Mouse (Mus musculus) hindbrain, postnatal 0 days (tissue): ENCODE data around the gene Fras1. TPM values are rescaled to one million over a fixed set of nuclear protein-coding genes. Genes with fewer than 3 reads are reported as not detected.

Experiments used
- ATAC-seq: fragments of 200-750 bp; cut with Nextera tagmentation; 2 replicates; pipeline ENCODE4 v1.8.0; 2017; ENCODE audit warnings: mild to moderate bottlenecking, moderate TSS enrichment, moderate library complexity
- DNase-seq: peaks from one replicate; pipeline ENCODE4 v3.0.0-alpha.2; 2015; ENCODE audit warnings: low spot score
- H3K27ac ChIP-seq: fragments of 300-500 bp; sonication (generic); 2 replicates; pipeline ENCODE4 v1.5.1; 2014; ENCODE audit warnings: mild to moderate bottlenecking
- H3K27me3 ChIP-seq: fragments of 300-500 bp; sonication (generic); 2 replicates; pipeline ENCODE4 v1.6.1; 2014; ENCODE audit warnings: low read length, mixed read lengths; ENCODE audit not compliant: insufficient read depth
- H3K36me3 ChIP-seq: fragments of 300-500 bp; sonication (generic); 2 replicates; pipeline ENCODE4 v1.6.1; 2014; ENCODE audit warnings: low read length, mixed read lengths; ENCODE audit not compliant: insufficient read depth
- H3K4me1 ChIP-seq: fragments of 300-500 bp; sonication (generic); 2 replicates; pipeline ENCODE4 v1.6.1; 2014; ENCODE audit warnings: antibody characterized with exemption, low read length, mixed read lengths; ENCODE audit not compliant: insufficient read depth
- H3K4me2 ChIP-seq: fragments of 300-500 bp; sonication (generic); 2 replicates; pipeline ENCODE4 v1.6.1; 2014; ENCODE audit warnings: low read depth, mild to moderate bottlenecking, low read length, moderate library complexity, mixed read lengths
- H3K4me3 ChIP-seq: fragments of 300-500 bp; sonication (generic); 2 replicates; pipeline ENCODE4 v1.5.1; 2014; ENCODE audit warnings: low read length
- H3K9ac ChIP-seq: fragments of 300-500 bp; sonication (generic); replicated peaks from 2 replicates; pipeline ENCODE4 v1.6.1; 2014; ENCODE audit warnings: mild to moderate bottlenecking, low read length, moderate library complexity, mixed read lengths
- H3K9me3 ChIP-seq: fragments of 300-500 bp; sonication (generic); 2 replicates; pipeline ENCODE4 v1.6.1; 2016; ENCODE audit warnings: low read length, mixed read lengths
- CTCF ChIP-seq: IDR thresholded peaks from 2 replicates; pipeline ENCODE4 v1.5.1; 2016; ENCODE audit warnings: antibody characterized with exemption, control low read depth, low read depth
- WGBS: fragments of 180-500 bp; shearing (Covaris S2); extraction: QIAGEN DNeasy Blood & Tissue Kit; methylation state at CpG from one replicate; pipeline ENCODE4 v1.1.7; 2014; 5-methylcytosine and 5-hydroxymethylcytosine counted together
- polyA plus RNA-seq: library from polyadenylated mRNA; unstranded; fragments of >200 nt; fragmentation: Nextera tagmentation; extraction: Ambion mirVana; gene quantifications from 2 replicates; pipeline ENCODE4 v1.2.1, GENCODE M21; 2015
- total RNA-seq: library from RNA; depleted of rRNA; stranded (reverse); fragments of >200 nt; gene quantifications from 2 replicates; pipeline ENCODE4 v1.2.3, GENCODE M21; 2014

The Fras1 gene
- total and polyA plus RNA-seq, 2 experiments from 2014 or later, result 2.9 to 15.3 TPM

- TF ChIP-seq CTCF, result no peak
- H3K4me3 ChIP-seq, result no peak overlapping the region
- no peak for DNase-seq
These were observed 92.7 kb downstream of the Fras1 start for GRCm38 (mm10) chr5:96466461-96466860.

GRCm38 (mm10) chr5:96471995-96472394, 98.2 kb downstream of the Fras1 start:
- no peak for TF ChIP-seq CTCF
- H3K27ac ChIP-seq, result no peak overlapping the region
- no peaks in the 10 kb centered on the region for H3K27me3 ChIP-seq
- no peak overlapping the region for H3K4me2 ChIP-seq
- no peak overlapping the region for H3K9ac ChIP-seq
- no peaks in the 10 kb centered on the region for H3K36me3 ChIP-seq
- no peak overlapping the region for H3K4me3 ChIP-seq
- 35% methylated on average over 3 of the region's 3 CpGs for WGBS
- DNase-seq (no peak), ATAC-seq (no peak)
- H3K9me3 ChIP-seq, result no peaks in the 10 kb centered on the region
- no peaks in the 10 kb centered on the region for H3K4me1 ChIP-seq

More at GRCm38 (mm10) chr5:96466461-96466860, 92.7 kb downstream of the Fras1 start:
- no peaks in the 10 kb centered on the region for H3K27me3 ChIP-seq
- no peak overlapping the region for H3K27ac ChIP-seq
- no peaks in the 10 kb centered on the region for H3K9me3 ChIP-seq
- WGBS, result 57% methylated on average over 7 of the region's 7 CpGs
- H3K9ac ChIP-seq, result no peak overlapping the region
- no peak for ATAC-seq
- no peaks in the 10 kb centered on the region for H3K36me3 ChIP-seq
- no peak overlapping the region for H3K4me2 ChIP-seq
- no peaks in the 10 kb centered on the region for H3K4me1 ChIP-seq

GRCm38 (mm10) chr5:96475488-96475887, 101.7 kb downstream of the Fras1 start:
- Histone ChIP-seq H3K9me3 (no peaks in the 10 kb centered on the region), H3K27me3 (no peaks in the 10 kb centered on the region), H3K27ac (no peak overlapping the region), H3K4me1 (no peaks in the 10 kb centered on the region), H3K36me3 (no peaks in the 10 kb centered on the region), H3K4me3 (no peak overlapping the region), H3K4me2 (no peak overlapping the region), H3K9ac (no peak overlapping the region)
- TF ChIP-seq CTCF, result no peak
- DNase-seq (no peak), ATAC-seq (no peak)
- 76% methylated on average over 3 of the region's 3 CpGs for WGBS

GRCm38 (mm10) chr5:96479003-96479402, 105.2 kb downstream of the Fras1 start:
- ATAC-seq (no peak), DNase-seq (no peak)
- Histone ChIP-seq H3K36me3 (no peaks in the 10 kb centered on the region), H3K4me3 (no peak overlapping the region), H3K27me3 (no peaks in the 10 kb centered on the region), H3K4me2 (no peak overlapping the region), H3K9ac (no peak overlapping the region), H3K9me3 (no peaks in the 10 kb centered on the region), H3K4me1 (no peaks in the 10 kb centered on the region), H3K27ac (no peak overlapping the region)
- TF ChIP-seq CTCF, result no peak

- no peaks in the 10 kb centered on the region for H3K9me3 ChIP-seq
- H3K9ac ChIP-seq, result no peak overlapping the region
- DNase-seq, result no peak
- H3K27ac ChIP-seq, result no peak overlapping the region
- WGBS, result 95% methylated on average over 2 of the region's 2 CpGs
- H3K36me3 ChIP-seq, result no peaks in the 10 kb centered on the region
- no peaks in the 10 kb centered on the region for H3K27me3 ChIP-seq
- no peak for TF ChIP-seq CTCF
- H3K4me2 ChIP-seq, result no peak overlapping the region
- ATAC-seq, result no peak
- H3K4me1 ChIP-seq, result no peaks in the 10 kb centered on the region
- no peak overlapping the region for H3K4me3 ChIP-seq
These were observed 107.4 kb downstream of the Fras1 start for GRCm38 (mm10) chr5:96481159-96481558.

GRCm38 (mm10) chr5:96482054-96482453, 108.3 kb downstream of the Fras1 start:
- Histone ChIP-seq H3K4me1 (no peaks in the 10 kb centered on the region), H3K36me3 (no peaks in the 10 kb centered on the region), H3K27ac (no peak overlapping the region), H3K4me2 (no peak overlapping the region), H3K27me3 (no peaks in the 10 kb centered on the region), H3K9me3 (no peaks in the 10 kb centered on the region), H3K4me3 (no peak overlapping the region), H3K9ac (no peak overlapping the region)
- no peak for DNase-seq
- no peak for ATAC-seq
- 87% methylated on average over 4 of the region's 4 CpGs for WGBS
- TF ChIP-seq CTCF, result no peak

GRCm38 (mm10) chr5:96492497-96492896, 118.7 kb downstream of the Fras1 start:
- 95% methylated on average over 1 of the region's 1 CpGs for WGBS
- Histone ChIP-seq H3K9ac (no peak overlapping the region), H3K4me2 (no peak overlapping the region), H3K27me3 (no peaks in the 10 kb centered on the region), H3K4me3 (no peak overlapping the region), H3K9me3 (no peaks in the 10 kb centered on the region), H3K36me3 (no peaks in the 10 kb centered on the region), H3K4me1 (no peaks in the 10 kb centered on the region), H3K27ac (no peak overlapping the region)
- TF ChIP-seq CTCF, result no peak
- no peak for ATAC-seq
- no peak for DNase-seq
